Mouse (Mus musculus) hindbrain, embryonic 15.5 days (tissue): ENCODE data around the gene Cenpu. TPM values are rescaled to one million over a fixed set of nuclear protein-coding genes. Genes with fewer than 3 reads are reported as not detected.

ENCODE experiments used
- ATAC-seq: fragments of 200-750 bp; cut with Nextera tagmentation; 2 replicates; pipeline ENCODE4 v1.8.0; 2017; ENCODE audit warnings: low read depth, moderate number of reproducible peaks, moderate TSS enrichment; ENCODE audit not compliant: low FRiP score
- H3K27ac ChIP-seq: fragments of 300-500 bp; sonication (generic); replicated peaks from 2 replicates; pipeline ENCODE4 v1.5.1; 2015; ENCODE audit warnings: mild to moderate bottlenecking, inconsistent platforms
- H3K27me3 ChIP-seq: fragments of 300-500 bp; sonication (generic); 2 replicates; pipeline ENCODE4 v1.6.1; 2015; ENCODE audit warnings: control low read depth, inconsistent platforms
- H3K36me3 ChIP-seq: fragments of 300-500 bp; sonication (generic); 2 replicates; pipeline ENCODE4 v1.6.1; 2015; ENCODE audit warnings: control low read depth, inconsistent platforms
- H3K4me1 ChIP-seq: fragments of 300-500 bp; sonication (generic); replicated peaks from 2 replicates; pipeline ENCODE4 v1.6.1; 2015; ENCODE audit warnings: control low read depth, inconsistent platforms
- H3K4me2 ChIP-seq: fragments of 300-500 bp; sonication (generic); 2 replicates; pipeline ENCODE4 v1.6.1; 2015; ENCODE audit warnings: moderate library complexity, mild to moderate bottlenecking, inconsistent platforms
- H3K4me3 ChIP-seq: fragments of 300-500 bp; sonication (generic); 2 replicates; pipeline ENCODE4 v1.5.1; 2015; ENCODE audit warnings: mild to moderate bottlenecking, inconsistent platforms
- H3K9ac ChIP-seq: fragments of 300-500 bp; sonication (generic); 2 replicates; pipeline ENCODE4 v1.6.1; 2015; ENCODE audit warnings: inconsistent platforms
- H3K9me3 ChIP-seq: fragments of 300-500 bp; sonication (generic); 2 replicates; pipeline ENCODE4 v1.6.1; 2016; ENCODE audit warnings: control low read depth, inconsistent platforms
- WGBS: fragments of 180-500 bp; shearing (Covaris S2); methylation state at CpG from one replicate; pipeline ENCODE4 v1.1.7; 2015; 5-methylcytosine and 5-hydroxymethylcytosine counted together
- polyA plus RNA-seq: library from polyadenylated mRNA; unstranded; fragments of >200 nt; fragmentation: Nextera tagmentation; extraction: Ambion mirVana; gene quantifications from 2 replicates; pipeline ENCODE4 v1.2.1, GENCODE M21; 2015

Gene Cenpu
- polyA plus RNA-seq, 1 experiment from 2014 or later, result 6.9 TPM

DNA sequence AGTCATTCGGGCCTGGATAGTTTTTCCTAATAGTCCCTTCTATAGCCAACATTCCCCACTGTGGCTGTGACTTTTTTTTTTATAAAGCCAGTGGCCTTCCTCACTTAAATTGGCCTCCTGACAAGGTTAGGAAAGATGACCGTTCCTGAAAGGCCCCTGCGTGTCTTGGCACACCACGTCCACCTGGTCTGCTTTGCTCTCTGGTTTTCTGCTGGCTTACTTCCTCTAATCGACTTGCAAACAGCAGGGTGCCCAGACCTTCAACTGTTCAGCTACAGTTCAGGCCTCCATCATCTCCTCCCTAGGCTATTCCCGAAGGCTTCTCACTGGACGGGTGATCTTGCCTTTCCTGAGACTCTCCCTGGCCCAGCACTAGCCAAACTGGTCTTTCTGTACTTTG lies 76.1 kb downstream of the Cenpu start:
- H3K4me3 ChIP-seq, result no peak overlapping the region
- H3K9ac ChIP-seq, result no peak overlapping the region
- 63% methylated on average over 7 of the region's 7 CpGs for WGBS
- no peaks in the 10 kb centered on the region for H3K9me3 ChIP-seq
- no peak overlapping the region for H3K27ac ChIP-seq
- 0 out of 2 replicates have a peak, but pooled peaks cover 7% of the 10 kb centered on the region for H3K4me1 ChIP-seq
- H3K27me3 ChIP-seq, result no peaks in the 10 kb centered on the region
- ATAC-seq, result no peak
- H3K36me3 ChIP-seq, result peaks cover 18% of the 10 kb centered on the region
- no peak overlapping the region for H3K4me2 ChIP-seq

DNA sequence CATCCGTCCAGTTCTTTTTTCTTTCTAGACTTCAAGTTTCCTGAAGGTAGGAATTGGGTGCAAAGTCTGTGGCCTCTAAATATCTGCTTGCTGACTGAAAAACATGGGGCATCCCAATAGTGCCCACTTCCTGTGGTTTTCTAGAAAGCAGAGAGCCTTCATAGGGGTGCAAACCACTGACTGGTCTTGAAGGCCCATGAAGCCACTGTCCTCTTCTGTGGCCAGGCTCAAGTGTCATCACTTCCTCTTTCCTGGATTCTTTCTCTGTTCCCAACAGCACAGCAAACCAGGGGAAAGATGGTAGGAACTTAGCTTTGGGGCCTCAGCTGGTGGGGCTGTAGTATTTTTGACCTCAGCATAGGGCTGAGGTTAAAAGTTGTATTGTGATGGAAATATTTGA lies 76.8 kb downstream of the Cenpu start:
- Histone ChIP-seq H3K4me1 (0 out of 2 replicates have a peak, but pooled peaks cover 7% of the 10 kb centered on the region), H3K4me3 (no peak overlapping the region), H3K4me2 (no peak overlapping the region), H3K27ac (no peak overlapping the region), H3K9ac (no peak overlapping the region), H3K9me3 (no peaks in the 10 kb centered on the region), H3K36me3 (peaks cover 26% of the 10 kb centered on the region), H3K27me3 (no peaks in the 10 kb centered on the region)
- no peak for ATAC-seq
- WGBS, result 95% methylated on average over 1 of the region's 1 CpGs

Other genes starting within 250 kb of the Cenpu start
- 18.4 TPM in 2 replicates for gene Acsl1, start 81.0 kb upstream of the Cenpu start, polyA plus RNA-seq
- gene Primpol, start 65.2 kb downstream of the Cenpu start, polyA plus RNA-seq, result 7.4 and 8.8 TPM in 2 replicates
- gene Casp3, start 65.3 kb downstream of the Cenpu start, polyA plus RNA-seq, result 196 and 204 TPM in 2 replicates
- gene Irf2, start 187.7 kb downstream of the Cenpu start, polyA plus RNA-seq, result 11.2 TPM in 2 replicates